ENCODE assay signal across 11 mouse cellular contexts in the genomic region with DNA sequence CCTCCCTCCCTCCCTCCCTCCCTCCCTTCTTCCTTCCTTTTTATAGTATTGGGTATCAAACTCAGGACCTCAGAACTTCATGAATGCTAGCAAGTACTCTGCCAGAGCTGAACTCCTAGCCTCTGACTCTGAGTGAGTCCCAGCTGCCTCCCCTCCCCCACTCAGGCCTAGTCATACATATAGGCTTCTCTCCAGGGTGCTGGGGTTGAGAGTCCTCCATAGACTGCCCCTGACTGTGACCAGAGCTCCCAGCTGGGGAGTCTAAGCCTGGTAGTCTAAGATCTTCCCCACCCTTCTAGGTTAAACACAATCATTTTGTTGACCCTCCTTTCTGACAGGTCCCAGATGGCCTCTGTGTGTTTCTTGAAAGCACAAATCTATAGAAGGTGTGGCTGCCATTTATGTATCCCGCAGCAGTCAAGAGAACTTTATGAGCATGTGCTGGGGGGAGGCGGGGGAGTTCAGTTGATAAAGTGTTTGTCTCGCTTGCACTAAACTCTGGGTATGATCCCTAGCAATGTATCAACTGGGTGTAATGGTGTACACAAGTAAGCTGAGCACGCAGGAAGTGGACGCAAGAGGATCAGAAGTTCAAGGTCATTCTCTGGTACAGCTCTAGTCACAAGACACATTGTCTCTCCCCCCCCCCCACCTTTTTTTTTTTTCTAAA. TPM values are rescaled to one million over a fixed set of nuclear protein-coding genes. Genes with fewer than 3 reads are reported as not detected.
DNase-seq lines count a peak whose midpoint lies in the region; ATAC-seq and TF ChIP-seq lines count a peak whose summit lies in the region.
"Had no signal": no experiment of that assay in that cellular context is flagged by ENCODE, and none has a peak within 500 bp of the region (broad histone marks: within the 10 kb centered on the region; RNA-seq: fewer than 3 reads in every experiment).

No protein-coding gene starts in this region.

- no peak overlapping the region for H3K27ac ChIP-seq in lung, embryonic 15.5 days
- H3K27ac ChIP-seq in ES-E14 (ENCODE audit: insufficient read depth, low read depth, low read length, poor library complexity, severe bottlenecking) = no peak overlapping the region
- no peak overlapping the region for H3K27ac ChIP-seq in intestine, embryonic 16.5 days (ENCODE audit: low read length)
- H3K27ac ChIP-seq: macrophage had no signal

- 0 out of 2 replicates have a peak, but pooled peaks cover 7% of the 10 kb centered on the region for H3K4me1 ChIP-seq in lung, embryonic 15.5 days
- H3K4me1 ChIP-seq in ES-E14 (ENCODE audit: control insufficient read depth in 2 of 2, insufficient read depth in 2 of 2, low read length in 2 of 2, poor library complexity in 1 of 2) = peaks cover 0 to 2% of the 10 kb centered on the region in 2 experiments; a peak in 1 of 4 replicates
- H3K4me1 ChIP-seq in intestine, embryonic 16.5 days (ENCODE audit: control insufficient read depth, insufficient read depth, low read length) = 0 out of 2 replicates have a peak, but pooled peaks cover 2% of the 10 kb centered on the region

- H3K9me3 ChIP-seq in lung, embryonic 15.5 days = no peaks in the 10 kb centered on the region
- H3K9me3 ChIP-seq in ES-E14 (ENCODE audit: control insufficient read depth, insufficient read depth, low read depth, low read length) = no peaks in the 10 kb centered on the region
- H3K9me3 ChIP-seq in intestine, embryonic 16.5 days (ENCODE audit: control insufficient read depth, low read length) = no peaks in the 10 kb centered on the region

- DNase-seq in lung, postnatal 4 days = no peak
- DNase-seq in ES-E14 (ENCODE audit: low read depth, low spot score) = no peak
- DNase-seq in thymus, postnatal 10 days (ENCODE audit: low spot score in 2 of 2) = peak; percentile 79 to 85
- DNase-seq in left cerebral cortex, postnatal 10 days (ENCODE audit: extremely low spot score in 1 of 2, low spot score in 2 of 2) = no peak
- no peak for DNase-seq in embryo, embryonic 10.5 days (ENCODE audit: low spot score)
- DNase-seq: adrenal gland, adult 8-10 months; kidney, postnatal 14 days; right cerebral cortex, postnatal 4 days had no signal

- no peak overlapping the region for H3K4me3 ChIP-seq in lung, embryonic 15.5 days
- no peak overlapping the region for H3K4me3 ChIP-seq in ES-E14 (ENCODE audit: insufficient read depth in 1 of 2, low read depth in 1 of 2, low read length in 2 of 2, poor library complexity in 1 of 2, severe bottlenecking in 1 of 2)
- H3K4me3 ChIP-seq in intestine, embryonic 16.5 days (ENCODE audit: low read length) = no peak overlapping the region

- H3K27me3 ChIP-seq in lung, embryonic 15.5 days = no peaks in the 10 kb centered on the region
- H3K27me3 ChIP-seq in intestine, embryonic 16.5 days (replicated peaks; ENCODE audit: control insufficient read depth, insufficient read depth, low read length) = no peaks in the 10 kb centered on the region

- in situ Hi-C loops in ES-E14 (cut with MboI; ENCODE audit: low sequenced_read_pairs in 2 of 2, unreplicated experiment in 2 of 2) = no loop called here

- intact Hi-C loops in left cerebral cortex, postnatal 10 days (cut with DNase I) = no loop called here

- H3K9ac ChIP-seq in lung, embryonic 15.5 days = no peak overlapping the region
- no peak overlapping the region for H3K9ac ChIP-seq in ES-E14 (ENCODE audit: insufficient read depth, low read depth, low read length, poor library complexity, severe bottlenecking)
- no peak overlapping the region for H3K9ac ChIP-seq in intestine, embryonic 16.5 days (ENCODE audit: low read depth, low read length)

- WGBS in lung, embryonic 15.5 days = 69% methylated on average over 5 of the region's 5 CpGs
- 37% methylated on average over 5 of the region's 5 CpGs for WGBS in intestine, embryonic 16.5 days

- peak; percentile 52; the same call in 1 of the 2 replicates for ATAC-seq in lung, embryonic 15.5 days (ENCODE audit: borderline replicate concordance, extremely low read depth, low FRiP score, low TSS enrichment)
- peak; percentile 83 for ATAC-seq in intestine, embryonic 16.5 days

- no peaks in the 10 kb centered on the region for H3K36me3 ChIP-seq in lung, embryonic 15.5 days
- H3K36me3 ChIP-seq in ES-E14 (ENCODE audit: control insufficient read depth, insufficient read depth, low read length, poor library complexity, severe bottlenecking) = no peaks in the 10 kb centered on the region
- H3K36me3 ChIP-seq in intestine, embryonic 16.5 days (ENCODE audit: control insufficient read depth, insufficient read depth, low read length) = no peaks in the 10 kb centered on the region

- H3K4me2 ChIP-seq in lung, embryonic 15.5 days = no peak overlapping the region
- no peak overlapping the region for H3K4me2 ChIP-seq in intestine, embryonic 16.5 days (ENCODE audit: low read depth, low read length)

TF ChIP-seq in ES-E14, 5 proteins besides CTCF, POLR2A, EP300 and RAD21:
- no peak for TF ChIP-seq ZC3H11A (IDR thresholded peaks at IDR 0.05; ENCODE audit: borderline replicate concordance, low read depth, low read length)
- TF ChIP-seq MAFK (IDR thresholded peaks at IDR 0.05; ENCODE audit: insufficient read depth, low read depth, low read length) = no peak
- no peak for TF ChIP-seq CHD2 (IDR thresholded peaks at IDR 0.05; ENCODE audit: low read depth, low read length)
- no peak for TF ChIP-seq HCFC1 (IDR thresholded peaks at IDR 0.05; ENCODE audit: borderline replicate concordance, insufficient read depth, low read length)
- 0 out of 2 replicates have a peak, but pooled peaks have one; percentile 29 for TF ChIP-seq ZNF384 (IDR thresholded peaks at IDR 0.05; ENCODE audit: low read depth, low read length)

RNA-seq across cellular contexts. Expression of a gene that starts 10.1 kb away (rescaled TPM):
- 8.1 and 9.3 TPM in 2 replicates for polyA plus RNA-seq in lung, embryonic 15.5 days (2015; fragmentation: Nextera tagmentation; extraction: Ambion mirVana)
- 1.5 and 2.6 TPM in 2 replicates for total RNA-seq in ES-E14 (2012; rRNA removed)
- 1.9 and 2.2 TPM in 2 replicates for polyA plus RNA-seq in intestine, embryonic 16.5 days (2015; fragmentation: Nextera tagmentation; extraction: Ambion mirVana)
- total RNA-seq in left cerebral cortex, postnatal 10 days (2021) = 1 to 10 TPM; 7.2 to 10.0 TPM

Comparison
In these comparisons a context has a peak if more than half of its experiments do, and no peak if none do; other contexts are left out.
1. DNase-seq: peak in thymus, postnatal 10 days (2 of 2); none in lung, postnatal 4 days (0 of 2), ES-E14 (single experiment), left cerebral cortex, postnatal 10 days (0 of 2) and embryo, embryonic 10.5 days (single experiment).